Mouse (Mus musculus) brain, embryonic 14.5 days (tissue): ENCODE data around the gene Selenof. TPM values are rescaled to one million over a fixed set of nuclear protein-coding genes. Genes with fewer than 3 reads are reported as not detected.

Experiments used
- DNase-seq: peaks from one replicate; pipeline ENCODE4 v3.0.0-alpha.2; 2011; ENCODE audit warnings: low read depth
- CTCF ChIP-seq: fragments of 200-500 bp; IDR thresholded peaks from 2 replicates; pipeline ENCODE4 v1.5.1; 2012; ENCODE audit warnings: inconsistent platforms, mild to moderate bottlenecking, moderate library complexity, borderline replicate concordance; ENCODE audit not compliant: insufficient read depth, insufficient read length; ENCODE audit errors: extremely low read depth
- POLR2A ChIP-seq: fragments of 200-500 bp; IDR thresholded peaks from 2 replicates; pipeline ENCODE4 v1.6.1; 2012; ENCODE audit warnings: mild to moderate bottlenecking, inconsistent platforms, borderline replicate concordance; ENCODE audit not compliant: poor library complexity, insufficient read depth, insufficient read length, severe bottlenecking; ENCODE audit errors: extremely low read depth
- polyA plus RNA-seq: library from polyadenylated mRNA; depleted of rRNA; stranded (reverse); fragments of >200 nt; gene quantifications from 2 replicates; pipeline ENCODE4 v1.2.3, GENCODE M21; 2012

Gene Selenof
- polyA plus RNA-seq, 1 experiment, result 254 TPM

- TF ChIP-seq POLR2A (no peak), CTCF (no peak)
- DNase-seq, result peak; percentile 49
These were observed 21.8 kb upstream of the Selenof start for GRCm38 (mm10) chr3:144548186-144548845.

DNA sequence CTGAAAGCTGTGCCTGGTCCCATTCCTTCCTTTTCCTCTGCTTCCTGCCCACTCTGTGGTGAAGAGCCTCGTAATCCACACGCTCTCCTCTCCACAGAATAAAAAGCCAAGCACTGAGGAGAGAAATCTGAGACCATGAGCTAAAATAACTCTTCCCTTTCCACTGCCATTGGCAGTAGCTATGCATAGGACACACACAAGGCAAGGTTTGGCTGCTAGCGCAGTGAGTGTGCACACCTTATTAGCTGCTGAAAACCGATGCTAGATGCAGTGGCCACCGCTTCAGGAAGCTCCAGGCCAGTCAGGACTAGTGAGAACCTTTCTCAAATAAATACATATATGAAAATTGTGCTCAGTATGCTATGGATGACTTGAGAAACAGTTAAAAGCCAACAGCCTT is 20.1 kb upstream of the Selenof start:
- no peak for DNase-seq
- TF ChIP-seq POLR2A, result no peak
- no peak for TF ChIP-seq CTCF

DNA sequence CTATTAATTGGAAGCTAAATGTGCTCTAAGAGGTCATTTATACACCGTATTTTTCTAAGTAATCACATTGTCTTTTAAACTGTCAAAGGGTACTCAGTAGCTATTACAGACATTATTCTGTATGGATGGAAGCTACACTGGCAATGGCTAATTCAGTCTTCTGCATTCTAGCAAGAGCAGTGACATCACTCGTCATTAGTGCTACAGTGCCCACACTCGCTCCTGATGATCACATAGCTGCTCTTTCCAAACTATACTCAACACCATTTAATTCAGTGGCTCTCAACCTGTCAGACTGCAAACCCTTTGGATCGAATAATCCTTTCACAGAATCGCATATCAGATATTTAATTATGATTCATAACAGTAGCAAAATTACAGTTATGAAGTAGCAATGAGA is 19.4 kb upstream of the Selenof start:
- no peak for TF ChIP-seq CTCF
- no peak for TF ChIP-seq POLR2A

DNA sequence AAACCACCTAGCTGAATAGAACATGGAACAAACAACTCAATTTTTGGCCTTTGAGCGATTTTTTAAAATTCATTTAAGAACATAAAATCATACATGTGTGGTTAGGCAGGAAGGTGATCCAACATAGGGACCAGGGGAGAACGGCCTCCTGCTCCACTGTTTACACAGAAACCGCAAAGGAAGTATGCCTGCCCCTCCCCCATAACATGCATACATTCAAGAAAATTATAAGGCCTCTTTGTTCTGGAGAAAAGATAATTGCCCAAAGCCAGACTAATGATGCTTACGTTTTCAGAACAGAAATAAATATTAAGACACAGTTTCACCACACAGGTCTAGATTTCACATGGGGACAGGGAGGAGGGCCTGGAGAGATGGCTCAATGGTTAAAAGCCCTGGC is 18.7 kb upstream of the Selenof start:
- DNase-seq, result no peak
- no peak for TF ChIP-seq CTCF
- no peak for TF ChIP-seq POLR2A

More for the DNA sequence above, 19.4 kb upstream of the Selenof start:
- DNase-seq, result peak; percentile 72

DNA sequence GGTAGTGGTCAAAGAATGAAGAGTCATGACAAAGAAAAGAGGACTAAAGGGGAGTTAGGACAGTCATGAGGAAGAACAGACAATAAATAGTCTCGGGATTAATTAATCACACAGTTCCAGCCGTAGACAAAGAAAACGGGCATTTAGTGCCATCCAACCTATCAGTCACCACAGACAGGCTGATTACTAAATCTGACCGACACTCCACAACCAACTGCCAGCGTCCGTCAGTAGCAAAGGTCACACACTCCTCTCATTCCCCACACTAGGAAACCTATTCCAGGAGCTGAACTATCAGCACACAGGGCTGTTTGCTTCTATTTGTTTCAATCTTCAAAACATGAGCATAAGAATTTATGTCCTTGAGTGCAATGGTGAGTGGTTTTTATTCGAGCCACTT is 16.2 kb upstream of the Selenof start:
- TF ChIP-seq CTCF (no peak), POLR2A (no peak)
- peak; percentile 53 for DNase-seq

DNA sequence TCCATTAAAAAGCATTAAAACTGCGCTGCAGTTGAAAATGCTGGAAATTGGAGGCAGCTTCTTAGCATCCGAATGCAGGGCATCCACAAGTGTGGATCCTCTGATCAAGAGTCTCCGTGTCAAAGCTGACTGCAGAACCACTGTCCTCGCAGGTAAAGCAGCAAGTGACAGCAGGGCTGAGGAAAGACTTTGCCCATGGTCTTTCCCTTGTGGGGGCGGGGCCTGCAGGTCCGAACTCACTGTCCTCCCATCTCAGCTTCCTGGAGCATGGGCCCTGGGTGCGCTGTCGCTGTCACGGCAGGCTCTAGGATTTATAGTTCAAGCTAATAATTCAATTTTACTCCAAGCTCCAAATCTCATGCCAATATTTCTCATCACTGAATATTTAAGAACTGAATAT is 15.6 kb upstream of the Selenof start:
- DNase-seq, result no peak
- TF ChIP-seq POLR2A (no peak), CTCF (no peak)

GRCm38 (mm10) chr3:144555144-144555543 is 15.0 kb upstream of the Selenof start:
- TF ChIP-seq CTCF (no peak), POLR2A (no peak)
- DNase-seq, result peak; percentile 80

DNA sequence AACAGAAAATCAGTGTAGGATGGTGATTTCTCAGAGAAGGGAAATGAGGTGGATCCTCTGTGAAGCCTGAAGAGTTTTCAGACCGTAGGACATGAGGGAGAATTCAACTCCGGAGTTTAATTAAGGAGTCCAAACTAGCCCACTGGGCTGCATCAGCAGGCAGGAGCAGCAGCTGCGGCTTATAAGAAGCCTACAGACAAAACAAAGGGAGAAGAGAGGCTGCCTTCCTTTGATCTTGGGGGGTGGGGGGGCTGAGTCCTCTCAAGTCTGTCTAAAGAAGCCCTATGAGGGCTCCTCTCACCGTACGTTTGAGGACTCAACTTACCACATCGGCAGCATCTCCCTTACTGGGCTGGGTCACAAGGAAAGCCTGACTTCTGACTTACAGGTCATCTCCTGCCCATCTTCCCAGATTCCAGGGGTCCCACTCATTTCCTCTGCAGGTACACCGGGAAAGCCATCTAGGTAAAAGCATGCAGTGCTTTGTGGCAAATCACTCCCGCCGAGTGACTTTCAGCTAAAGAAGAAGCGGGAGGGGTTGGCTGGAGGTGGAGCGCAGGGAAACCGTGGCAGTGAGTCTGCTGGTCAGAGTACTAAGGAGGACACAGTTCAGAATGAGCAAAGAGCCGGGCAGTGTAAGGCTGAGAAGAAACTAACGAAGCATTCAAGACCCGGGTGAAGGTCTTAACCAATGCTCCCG is 13.3 kb upstream of the Selenof start:
- peak; percentile 71 for DNase-seq
- no peak for TF ChIP-seq CTCF
- TF ChIP-seq POLR2A, result no peak

GRCm38 (mm10) chr3:144558274-144558673 is 11.8 kb upstream of the Selenof start:
- DNase-seq, result peak; percentile 47

DNA sequence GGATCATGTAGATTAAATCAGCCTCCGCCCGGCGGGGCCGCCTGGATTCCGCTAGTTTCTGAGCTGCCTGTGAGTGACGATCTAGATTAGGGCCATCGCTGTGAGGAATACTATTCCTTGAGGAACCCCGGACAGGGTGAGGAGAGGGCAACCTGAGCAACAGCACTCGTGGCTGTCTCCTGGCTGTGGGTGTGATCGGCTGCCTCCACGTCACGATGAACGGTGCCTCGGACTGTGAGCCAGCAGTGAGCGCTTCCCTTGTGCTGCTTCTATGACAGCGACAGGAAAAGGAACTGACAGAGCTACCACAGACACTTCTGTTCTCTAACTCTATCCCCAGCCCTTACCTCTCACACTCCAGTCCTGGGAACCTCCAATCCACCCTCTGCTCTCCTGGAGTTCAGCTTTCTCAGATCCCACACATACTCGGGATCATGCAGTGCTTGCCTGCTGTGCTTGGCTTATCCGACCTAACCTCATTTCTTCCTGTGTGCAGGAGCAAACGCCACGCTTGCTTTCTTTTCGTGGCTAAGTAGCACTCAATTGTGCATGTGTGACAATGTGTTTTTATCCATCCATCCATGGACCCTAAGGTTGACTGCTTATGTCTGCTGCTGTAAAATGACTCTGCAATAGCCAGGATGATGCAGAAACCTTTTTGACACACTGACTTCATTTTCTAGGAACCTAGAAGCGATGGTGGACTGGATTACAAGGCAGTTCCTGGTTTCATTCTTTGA is 8.4 kb upstream of the Selenof start:
- TF ChIP-seq POLR2A (no peak), CTCF (no peak)
- DNase-seq, result no peak

More at GRCm38 (mm10) chr3:144558274-144558673, 11.8 kb upstream of the Selenof start:
- TF ChIP-seq POLR2A, result no peak
- TF ChIP-seq CTCF, result no peak

GRCm38 (mm10) chr3:144563916-144564315 is 6.2 kb upstream of the Selenof start:
- DNase-seq, result no peak
- no peak for TF ChIP-seq POLR2A
- no peak for TF ChIP-seq CTCF
